9 mouse cellular contexts compared by ENCODE assay signal in the genomic region with DNA sequence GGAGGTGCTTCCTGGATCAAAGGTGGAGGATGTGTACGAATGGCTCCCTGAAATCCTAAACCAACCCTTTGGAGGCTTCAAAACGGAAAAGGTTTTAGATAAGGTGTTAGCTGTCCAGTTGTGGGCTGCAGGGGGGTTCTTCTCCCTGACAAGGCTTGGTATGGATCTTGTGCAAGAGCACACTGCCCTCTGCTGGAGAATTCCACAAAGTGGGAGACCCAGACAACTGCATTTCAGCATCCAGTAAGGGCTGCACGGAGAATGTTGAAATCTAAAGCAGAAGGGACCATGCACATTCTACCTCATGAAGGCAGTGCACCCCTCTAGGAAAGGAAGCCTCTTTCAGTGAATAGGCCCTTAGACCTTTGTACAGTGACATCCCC.
A peak's percentile ranks its signal among the peaks of the same experiment; 100 is the strongest.
DNase-seq lines count a peak whose midpoint lies in the region; ATAC-seq and TF ChIP-seq lines count a peak whose summit lies in the region.
"Had no signal": no experiment of that assay in that cellular context is flagged by ENCODE, and none has a peak within 500 bp of the region (broad histone marks: within the 10 kb centered on the region; RNA-seq: fewer than 3 reads in every experiment).

No protein-coding gene starts in this region.

- H3K9me3 ChIP-seq in forebrain, postnatal 0 days (ENCODE audit: low read length): no peaks in the 10 kb centered on the region
- no peaks in the 10 kb centered on the region for H3K9me3 ChIP-seq in limb, embryonic 11.5 days (ENCODE audit: control insufficient read depth, low read length)
- H3K9me3 ChIP-seq in midbrain, embryonic 15.5 days: no peaks in the 10 kb centered on the region

- H3K9ac ChIP-seq in forebrain, postnatal 0 days: no peak overlapping the region
- no peak overlapping the region for H3K9ac ChIP-seq in limb, embryonic 11.5 days (ENCODE audit: low read length)
- H3K9ac ChIP-seq in midbrain, embryonic 15.5 days: no peak overlapping the region

- WGBS in cerebellum, adult 2 months: 24% methylated on average over 3 of the region's 3 CpGs
- WGBS in forebrain, postnatal 0 days: 21% methylated on average over 3 of the region's 3 CpGs
- 16% methylated on average over 3 of the region's 3 CpGs for WGBS in limb, embryonic 11.5 days
- WGBS in midbrain, embryonic 15.5 days: 21% methylated on average over 3 of the region's 3 CpGs

- peak; percentile 85 for TF ChIP-seq CTCF in cerebellum, adult 2 months (IDR thresholded peaks at IDR 0.05; ENCODE audit: borderline replicate concordance, insufficient read depth, low read depth, low read length)
- TF ChIP-seq CTCF in forebrain, postnatal 0 days (IDR thresholded peaks at IDR 0.05; ENCODE audit: low read depth): peak; percentile 90

- H3K4me2 ChIP-seq in forebrain, postnatal 0 days (ENCODE audit: low read depth): no peak overlapping the region
- H3K4me2 ChIP-seq in limb, embryonic 11.5 days (ENCODE audit: low read depth, severe bottlenecking): no peak overlapping the region
- no peak overlapping the region for H3K4me2 ChIP-seq in midbrain, embryonic 15.5 days

- H3K36me3 ChIP-seq in forebrain, postnatal 0 days (ENCODE audit: insufficient read depth): no peaks in the 10 kb centered on the region
- no peaks in the 10 kb centered on the region for H3K36me3 ChIP-seq in limb, embryonic 11.5 days (ENCODE audit: control insufficient read depth, insufficient read depth, low read length)
- H3K36me3 ChIP-seq in midbrain, embryonic 15.5 days (replicated peaks): no peaks in the 10 kb centered on the region

- peak; percentile 87 for ATAC-seq in forebrain, postnatal 0 days
- no peak for ATAC-seq in limb, embryonic 11.5 days (ENCODE audit: insufficient number of reproducible peaks, low FRiP score, low TSS enrichment, low read depth)
- peak; percentile 83 for ATAC-seq in midbrain, embryonic 15.5 days (replicated peaks)

- no peak overlapping the region for H3K27ac ChIP-seq in cerebellum, adult 2 months (ENCODE audit: insufficient read depth, low read length)
- no peak overlapping the region for H3K27ac ChIP-seq in forebrain, postnatal 0 days (ENCODE audit: low read depth, low read length)
- no peak overlapping the region for H3K27ac ChIP-seq in limb, embryonic 11.5 days (replicated peaks; ENCODE audit: low read depth, low read length)
- H3K27ac ChIP-seq in midbrain, embryonic 15.5 days: no peak overlapping the region
- H3K27ac ChIP-seq: macrophage had no signal

- TF ChIP-seq POLR2A in cerebellum, adult 2 months (IDR thresholded peaks at IDR 0.05; ENCODE audit: borderline replicate concordance, insufficient read depth, low read length): no peak

- no peaks in the 10 kb centered on the region for H3K27me3 ChIP-seq in cerebellum, adult 2 months (ENCODE audit: control insufficient read depth, insufficient read depth, low read length)
- H3K27me3 ChIP-seq in forebrain, postnatal 0 days (ENCODE audit: insufficient read depth, low read length): no peaks in the 10 kb centered on the region
- no peaks in the 10 kb centered on the region for H3K27me3 ChIP-seq in limb, embryonic 11.5 days (ENCODE audit: control insufficient read depth, insufficient read depth, low read length)
- H3K27me3 ChIP-seq in midbrain, embryonic 15.5 days (replicated peaks): no peaks in the 10 kb centered on the region

- H3K4me1 ChIP-seq in cerebellum, adult 2 months (ENCODE audit: control insufficient read depth, insufficient read depth, low read length): no peaks in the 10 kb centered on the region
- no peaks in the 10 kb centered on the region for H3K4me1 ChIP-seq in forebrain, postnatal 0 days (ENCODE audit: insufficient read depth)
- H3K4me1 ChIP-seq in limb, embryonic 11.5 days (ENCODE audit: control insufficient read depth, insufficient read depth, low read length): peaks cover 8% of the 10 kb centered on the region
- no peaks in the 10 kb centered on the region for H3K4me1 ChIP-seq in midbrain, embryonic 15.5 days

- peak; percentile 22 for DNase-seq in ovary, postnatal 36 days (ENCODE audit: low spot score)
- DNase-seq in ovary, adult 18-20 months (ENCODE audit: low spot score): no peak
- peak; percentile 57 to 67 for DNase-seq in cerebellum, adult 2 months
- DNase-seq in forebrain, postnatal 0 days: peak; percentile 90
- DNase-seq in kidney, adult 9 months: peak; percentile 74
- peak; percentile 68 for DNase-seq in limb, embryonic 11.5 days (ENCODE audit: low spot score)
- DNase-seq in thymus, postnatal 14 days: peak; percentile 32

- H3K4me3 ChIP-seq in cerebellum, adult 2 months (replicated peaks; ENCODE audit: insufficient read depth, low read depth, low read length): no peak overlapping the region
- no peak overlapping the region for H3K4me3 ChIP-seq in forebrain, postnatal 0 days (ENCODE audit: low read depth, low read length)
- H3K4me3 ChIP-seq in limb, embryonic 11.5 days (ENCODE audit: low read depth, low read length): no peak overlapping the region
- no peak overlapping the region for H3K4me3 ChIP-seq in midbrain, embryonic 15.5 days
